Mouse (Mus musculus) lung, embryonic 16.5 days (tissue): ENCODE results near the gene Adipor2. TPM values are rescaled to one million over a fixed set of nuclear protein-coding genes. Genes with fewer than 3 reads are reported as not detected.

Experiments
- ATAC-seq: fragments of 200-750 bp; cut with Nextera tagmentation; 2 replicates; pipeline ENCODE4 v1.8.0; 2017; ENCODE audit warnings: low read depth, mild to moderate bottlenecking, moderate library complexity
- H3K27ac ChIP-seq: fragments of 300-500 bp; sonication (generic); 2 replicates; pipeline ENCODE4 v1.5.1; 2014; ENCODE audit warnings: mild to moderate bottlenecking, control low read depth, low read length
- H3K27me3 ChIP-seq: fragments of 300-500 bp; sonication (generic); 2 replicates; pipeline ENCODE4 v1.6.1; 2014; ENCODE audit warnings: low read depth, low read length, mixed read lengths; ENCODE audit not compliant: control insufficient read depth, insufficient read depth
- H3K36me3 ChIP-seq: fragments of 300-500 bp; sonication (generic); 2 replicates; pipeline ENCODE4 v1.6.1; 2014; ENCODE audit warnings: low read length; ENCODE audit not compliant: control insufficient read depth, insufficient read depth
- H3K4me1 ChIP-seq: fragments of 300-500 bp; sonication (generic); replicated peaks from 2 replicates; pipeline ENCODE4 v1.6.1; 2014; ENCODE audit warnings: low read length, mixed read lengths; ENCODE audit not compliant: control insufficient read depth, insufficient read depth
- H3K4me2 ChIP-seq: fragments of 300-500 bp; sonication (generic); 2 replicates; pipeline ENCODE4 v1.6.1; 2014; ENCODE audit warnings: low read depth, low read length, control low read depth
- H3K4me3 ChIP-seq: fragments of 300-500 bp; sonication (generic); 2 replicates; pipeline ENCODE4 v1.5.1; 2014; ENCODE audit warnings: mild to moderate bottlenecking, low read length, control low read depth
- H3K9ac ChIP-seq: fragments of 300-500 bp; sonication (generic); 2 replicates; pipeline ENCODE4 v1.6.1; 2014; ENCODE audit warnings: low read length, control low read depth
- H3K9me3 ChIP-seq: fragments of 300-500 bp; sonication (generic); 2 replicates; pipeline ENCODE4 v1.6.1; 2016; ENCODE audit warnings: low read length; ENCODE audit not compliant: control insufficient read depth
- WGBS: fragments of 180-500 bp; shearing (Covaris S2); extraction: QIAGEN DNeasy Blood & Tissue Kit; methylation state at CpG from one replicate; pipeline ENCODE4 v1.1.7; 2014; 5-methylcytosine and 5-hydroxymethylcytosine counted together
- polyA plus RNA-seq: library from polyadenylated mRNA; unstranded; fragments of >200 nt; fragmentation: Nextera tagmentation; extraction: Ambion mirVana; gene quantifications from 2 replicates; pipeline ENCODE4 v1.2.1, GENCODE M21; 2015

Gene Adipor2
- polyA plus RNA-seq, 1 experiment from 2014 or later, result 46.4 TPM

GRCm38 (mm10) chr6:119399371-119399770, 18.1 kb downstream of the Adipor2 start:
- ATAC-seq, result no peak
- Histone ChIP-seq H3K27ac (no peak overlapping the region), H3K4me3 (no peak overlapping the region)

DNA sequence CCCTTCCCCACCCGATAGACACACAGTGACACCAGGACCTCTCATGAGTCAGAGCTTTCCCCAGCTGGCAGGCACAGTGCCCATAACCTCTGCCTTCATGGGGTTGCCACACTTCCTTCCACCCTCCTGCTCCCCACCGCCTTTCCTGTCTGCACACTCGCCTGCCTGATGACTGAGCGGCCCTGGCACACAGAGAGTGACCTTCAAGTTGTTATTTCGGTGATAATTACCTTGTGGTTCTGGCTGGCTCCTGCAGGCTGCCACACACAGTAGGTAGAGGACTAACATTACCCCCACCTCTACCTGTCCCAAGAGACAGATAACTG, 21.2 kb downstream of the Adipor2 start:
- no peaks in the 10 kb centered on the region for H3K27me3 ChIP-seq
- no peaks in the 10 kb centered on the region for H3K9me3 ChIP-seq
- no peak overlapping the region for H3K9ac ChIP-seq
- no peaks in the 10 kb centered on the region for H3K36me3 ChIP-seq
- H3K4me3 ChIP-seq, result no peak overlapping the region
- ATAC-seq, result peak; percentile 86
- 0 out of 2 replicates have a peak, but pooled peaks cover 4% of the 10 kb centered on the region for H3K4me1 ChIP-seq
- 44% methylated on average over 5 of the region's 5 CpGs for WGBS
- H3K27ac ChIP-seq, result no peak overlapping the region
- no peak overlapping the region for H3K4me2 ChIP-seq

More at GRCm38 (mm10) chr6:119399371-119399770, 18.1 kb downstream of the Adipor2 start:
- Histone ChIP-seq H3K36me3 (no peaks in the 10 kb centered on the region), H3K9ac (no peak overlapping the region), H3K4me2 (no peak overlapping the region), H3K27me3 (no peaks in the 10 kb centered on the region), H3K9me3 (no peaks in the 10 kb centered on the region), H3K4me1 (0 out of 2 replicates have a peak, but pooled peaks cover 4% of the 10 kb centered on the region)
- WGBS, result 80% methylated on average over 3 of the region's 3 CpGs

GRCm38 (mm10) chr6:119395421-119396308, 21.8 kb downstream of the Adipor2 start:
- Histone ChIP-seq H3K36me3 (no peaks in the 10 kb centered on the region), H3K9me3 (no peaks in the 10 kb centered on the region), H3K4me1 (0 out of 2 replicates have a peak, but pooled peaks cover 4% of the 10 kb centered on the region), H3K4me3 (no peak overlapping the region), H3K27ac (no peak overlapping the region), H3K9ac (no peak overlapping the region), H3K27me3 (no peaks in the 10 kb centered on the region), H3K4me2 (no peak overlapping the region)
- 54% methylated on average over 14 of the region's 14 CpGs for WGBS
- ATAC-seq, result no peak

- no peak overlapping the region for H3K27ac ChIP-seq
- no peak overlapping the region for H3K9ac ChIP-seq
- H3K4me1 ChIP-seq, result peaks cover 9% of the 10 kb centered on the region; the same call in 1 of the 2 replicates
- no peak overlapping the region for H3K4me3 ChIP-seq
- 65% methylated on average over 9 of the region's 9 CpGs for WGBS
- H3K36me3 ChIP-seq, result no peaks in the 10 kb centered on the region
- no peaks in the 10 kb centered on the region for H3K9me3 ChIP-seq
- no peak for ATAC-seq
- H3K4me2 ChIP-seq, result no peak overlapping the region
- H3K27me3 ChIP-seq, result no peaks in the 10 kb centered on the region
Measured at GRCm38 (mm10) chr6:119392836-119393235, 24.7 kb downstream of the Adipor2 start.

GRCm38 (mm10) chr6:119390728-119391127, 26.8 kb downstream of the Adipor2 start:
- no peak for ATAC-seq
- H3K4me2 ChIP-seq, result no peak overlapping the region
- no peaks in the 10 kb centered on the region for H3K36me3 ChIP-seq
- H3K27ac ChIP-seq, result no peak overlapping the region
- 91% methylated on average over 4 of the region's 4 CpGs for WGBS
- H3K4me3 ChIP-seq, result no peak overlapping the region
- no peak overlapping the region for H3K9ac ChIP-seq
- no peaks in the 10 kb centered on the region for H3K9me3 ChIP-seq
- H3K4me1 ChIP-seq, result peaks cover 17% of the 10 kb centered on the region
- no peaks in the 10 kb centered on the region for H3K27me3 ChIP-seq

- H3K9me3 ChIP-seq, result no peaks in the 10 kb centered on the region
- H3K4me1 ChIP-seq, result peaks cover 14% of the 10 kb centered on the region
- H3K36me3 ChIP-seq, result no peaks in the 10 kb centered on the region
- no peaks in the 10 kb centered on the region for H3K27me3 ChIP-seq
- 0 out of 2 replicates have a peak, but pooled peaks have one; percentile 2 for ATAC-seq
- H3K9ac ChIP-seq, result peak overlapping the region; percentile 72
- 17% methylated on average over 10 of the region's 10 CpGs for WGBS
- H3K4me2 ChIP-seq, result peak overlapping the region; percentile 62
- peak overlapping the region; percentile 78 for H3K4me3 ChIP-seq
- peak overlapping the region; percentile 77 for H3K27ac ChIP-seq
Measured at GRCm38 (mm10) chr6:119389089-119389488, 28.4 kb downstream of the Adipor2 start.

- H3K4me1 ChIP-seq, result peaks cover 14% of the 10 kb centered on the region
- H3K9me3 ChIP-seq, result no peaks in the 10 kb centered on the region
- no peaks in the 10 kb centered on the region for H3K36me3 ChIP-seq
- no peaks in the 10 kb centered on the region for H3K27me3 ChIP-seq
- peak overlapping the region; percentile 88 for H3K9ac ChIP-seq
- peak overlapping the region; percentile 78 for H3K4me3 ChIP-seq
- peak overlapping the region; percentile 62 for H3K4me2 ChIP-seq
- peak overlapping the region; percentile 85 for H3K27ac ChIP-seq
- WGBS, result 0% methylated on average over 28 of the region's 53 CpGs
- ATAC-seq, result peak; percentile 99
Measured at GRCm38 (mm10) chr6:119388650-119389012, 28.9 kb downstream of the Adipor2 start.

DNA sequence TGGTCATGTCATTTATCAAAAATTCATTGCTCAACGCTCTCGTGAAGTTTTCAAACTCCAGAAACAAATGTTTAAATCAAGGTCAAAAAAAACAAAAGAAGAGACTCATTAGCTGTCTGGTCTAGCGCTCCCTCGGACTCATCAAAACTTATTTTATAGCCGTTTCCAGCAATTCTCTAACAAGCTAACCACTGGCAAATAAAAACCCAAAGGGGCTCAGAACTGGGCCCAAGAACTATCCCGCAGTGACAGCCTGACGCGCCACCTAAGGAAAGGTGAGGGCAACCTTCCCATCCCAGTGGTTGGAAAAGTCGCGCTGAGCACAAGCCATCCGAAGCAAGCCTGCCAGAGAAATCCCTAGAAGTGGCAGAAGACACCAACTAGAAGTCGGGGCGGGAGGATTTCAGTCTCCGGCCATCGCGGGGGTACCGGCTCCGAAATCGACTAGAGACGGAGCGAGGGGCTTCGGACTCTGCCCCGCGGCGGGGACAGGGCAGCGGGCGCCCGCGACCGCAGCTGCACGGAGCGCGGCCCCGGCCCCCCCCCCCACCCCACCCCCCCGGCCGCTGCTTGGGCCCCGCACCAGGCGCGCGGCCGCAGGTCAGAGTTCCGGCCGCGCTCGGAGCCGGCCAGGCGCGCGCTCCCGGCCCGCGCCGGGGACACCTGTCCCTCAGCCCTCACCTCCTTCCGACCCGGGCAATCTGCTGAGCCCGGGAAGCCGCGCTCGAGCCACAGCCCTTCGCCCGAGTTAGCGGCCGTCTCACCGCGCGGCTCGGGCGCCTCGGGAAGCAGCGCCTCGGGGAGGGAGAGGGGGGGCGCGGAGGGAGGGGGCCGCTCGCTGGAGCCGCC, 29.5 kb downstream of the Adipor2 start:
- Histone ChIP-seq H3K4me1 (peaks cover 14% of the 10 kb centered on the region), H3K9ac (peak overlapping the region; percentile 88), H3K36me3 (no peaks in the 10 kb centered on the region), H3K4me3 (peak overlapping the region; percentile 78), H3K27me3 (no peaks in the 10 kb centered on the region), H3K27ac (peak overlapping the region; percentile 85), H3K9me3 (no peaks in the 10 kb centered on the region), H3K4me2 (peak overlapping the region; percentile 62)
- ATAC-seq, result peak; percentile 82
- WGBS, result under 1% methylated on average over 43 of the region's 76 CpGs

DNA sequence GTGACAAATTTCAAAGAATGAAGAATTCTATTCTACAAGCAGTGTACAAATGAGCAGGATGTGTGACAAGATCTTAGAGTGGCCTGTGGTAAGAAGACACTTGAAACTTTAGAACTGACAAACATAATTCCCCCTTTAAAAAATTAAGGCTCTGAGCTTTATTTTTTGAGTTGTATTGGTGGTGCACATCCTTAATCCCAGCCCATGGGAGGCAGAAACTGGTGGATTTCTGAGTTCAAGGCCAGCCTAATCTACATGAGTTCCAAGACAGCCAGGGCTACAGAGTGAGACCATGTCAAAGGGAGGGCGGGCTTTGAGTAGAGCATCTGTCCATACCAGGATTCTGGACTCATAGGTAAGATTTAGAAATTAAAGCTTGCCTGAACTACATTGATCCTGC, 30.7 kb downstream of the Adipor2 start:
- Histone ChIP-seq H3K36me3 (no peaks in the 10 kb centered on the region), H3K4me1 (peaks cover 14% of the 10 kb centered on the region), H3K27ac (no peak overlapping the region), H3K4me2 (peak overlapping the region; percentile 62; the same call in 1 of the 2 replicates), H3K4me3 (no peak overlapping the region), H3K9me3 (no peaks in the 10 kb centered on the region), H3K9ac (no peak overlapping the region), H3K27me3 (no peaks in the 10 kb centered on the region)
- ATAC-seq, result no peak
- WGBS, result 94% methylated on average over 1 of the region's 1 CpGs
